Mouse (Mus musculus): ENCODE data around the gene Eef1akmt2. TPM values are rescaled to one million over a fixed set of nuclear protein-coding genes. Genes with fewer than 3 reads are reported as not detected.

Gene Eef1akmt2
- polyA plus RNA-seq, 1 experiment from 2014 or later: 24.1 TPM

- Histone ChIP-seq H3K9ac (peak overlapping the region; percentile 58), H3K4me2 (peak overlapping the region; percentile 51), H3K4me1 (replicated peaks) (peaks cover 97% of the 10 kb centered on the region), H3K27ac (peak overlapping the region; percentile 81), H3K9me3 (replicated peaks) (no peaks in the 10 kb centered on the region), H3K36me3 (no peaks in the 10 kb centered on the region), H3K4me3 (replicated peaks) (no peak overlapping the region), H3K27me3 (peaks cover 11% of the 10 kb centered on the region)
- 15% methylated on average over 20 of the region's 20 CpGs for WGBS (ENCODE audit: insufficient replicate concordance)
- DNase-seq (no peak), ATAC-seq (ENCODE audit: low read depth) (no peak)
Observed at GRCm38 (mm10) chr7:132808841-132809682, 43.4 kb downstream of the Eef1akmt2 start.

- Histone ChIP-seq H3K36me3 (no peaks in the 10 kb centered on the region), H3K4me2 (peak overlapping the region; percentile 51; the same call in 1 of the 2 replicates)
- WGBS (ENCODE audit: insufficient replicate concordance): 69% methylated on average over 7 of the region's 7 CpGs
Observed at GRCm38 (mm10) chr7:132808051-132808796, 44.2 kb downstream of the Eef1akmt2 start.

GRCm38 (mm10) chr7:132806926-132807857, 45.3 kb downstream of the Eef1akmt2 start:
- ATAC-seq (ENCODE audit: low read depth): no peak
- peak overlapping the region; percentile 81 for H3K27ac ChIP-seq
- DNase-seq: no peak

More at GRCm38 (mm10) chr7:132808051-132808796, 44.2 kb downstream of the Eef1akmt2 start:
- peak overlapping the region; percentile 58; the same call in 1 of the 2 replicates for H3K9ac ChIP-seq
- peaks cover 98% of the 10 kb centered on the region for H3K4me1 ChIP-seq (replicated peaks)
- ATAC-seq (ENCODE audit: low read depth) (no peak), DNase-seq (no peak)
- no peaks in the 10 kb centered on the region for H3K9me3 ChIP-seq (replicated peaks)
- H3K4me3 ChIP-seq (replicated peaks): no peak overlapping the region
- peaks cover 2% of the 10 kb centered on the region; the same call in 1 of the 2 replicates for H3K27me3 ChIP-seq
- H3K27ac ChIP-seq: peak overlapping the region; percentile 81

GRCm38 (mm10) chr7:132806286-132806685, 46.2 kb downstream of the Eef1akmt2 start:
- H3K4me1 ChIP-seq (replicated peaks): peaks cover 98% of the 10 kb centered on the region
- no peaks in the 10 kb centered on the region for H3K9me3 ChIP-seq (replicated peaks)
- ATAC-seq (ENCODE audit: low read depth) (no peak), DNase-seq (no peak)
- no peaks in the 10 kb centered on the region for H3K36me3 ChIP-seq
- H3K4me3 ChIP-seq (replicated peaks): no peak overlapping the region
- H3K27me3 ChIP-seq: no peaks in the 10 kb centered on the region
- 0 out of 2 replicates have a peak overlapping the region, but pooled peaks have one; percentile 49 for H3K9ac ChIP-seq
- H3K4me2 ChIP-seq: no peak overlapping the region
- WGBS (ENCODE audit: insufficient replicate concordance): 76% methylated on average over 5 of the region's 5 CpGs
- peak overlapping the region; percentile 81; the same call in 1 of the 2 replicates for H3K27ac ChIP-seq

More at GRCm38 (mm10) chr7:132806926-132807857, 45.3 kb downstream of the Eef1akmt2 start:
- WGBS (ENCODE audit: insufficient replicate concordance): 76% methylated on average over 13 of the region's 13 CpGs
- H3K4me2 ChIP-seq: no peak overlapping the region
- H3K4me3 ChIP-seq (replicated peaks): no peak overlapping the region
- H3K27me3 ChIP-seq: no peaks in the 10 kb centered on the region
- no peak overlapping the region for H3K9ac ChIP-seq
- no peaks in the 10 kb centered on the region for H3K9me3 ChIP-seq (replicated peaks)
- H3K4me1 ChIP-seq (replicated peaks): peaks cover 99% of the 10 kb centered on the region
- no peaks in the 10 kb centered on the region for H3K36me3 ChIP-seq

- peak overlapping the region; percentile 46 for H3K4me2 ChIP-seq
- peak overlapping the region; percentile 69 for H3K27ac ChIP-seq
- WGBS (ENCODE audit: insufficient replicate concordance): 21% methylated on average over 5 of the region's 5 CpGs
- H3K4me3 ChIP-seq (replicated peaks): no peak overlapping the region
- peaks cover 98% of the 10 kb centered on the region for H3K4me1 ChIP-seq (replicated peaks)
- peak overlapping the region; percentile 49 for H3K9ac ChIP-seq
- ATAC-seq (ENCODE audit: low read depth) (peak; percentile 81), DNase-seq (peak; percentile 44)
- H3K27me3 ChIP-seq: no peaks in the 10 kb centered on the region
- H3K36me3 ChIP-seq: no peaks in the 10 kb centered on the region
- H3K9me3 ChIP-seq (replicated peaks): no peaks in the 10 kb centered on the region
Observed at GRCm38 (mm10) chr7:132804951-132805350, 47.5 kb downstream of the Eef1akmt2 start.

GRCm38 (mm10) chr7:132804461-132804860, 48.0 kb downstream of the Eef1akmt2 start:
- H3K9ac ChIP-seq: peak overlapping the region; percentile 49
- WGBS (ENCODE audit: insufficient replicate concordance): 48% methylated on average over 7 of the region's 7 CpGs
- ATAC-seq (ENCODE audit: low read depth): no peak
- H3K9me3 ChIP-seq (replicated peaks): no peaks in the 10 kb centered on the region
- H3K27me3 ChIP-seq: no peaks in the 10 kb centered on the region
- no peak overlapping the region for H3K4me3 ChIP-seq (replicated peaks)
- H3K36me3 ChIP-seq: no peaks in the 10 kb centered on the region
- DNase-seq: no peak
- peak overlapping the region; percentile 46 for H3K4me2 ChIP-seq
- H3K27ac ChIP-seq: peak overlapping the region; percentile 69
- peaks cover 98% of the 10 kb centered on the region for H3K4me1 ChIP-seq (replicated peaks)

- Histone ChIP-seq H3K27me3 (no peaks in the 10 kb centered on the region), H3K9ac (peak overlapping the region; percentile 49), H3K4me1 (replicated peaks) (peaks cover 98% of the 10 kb centered on the region), H3K27ac (peak overlapping the region; percentile 69), H3K9me3 (replicated peaks) (no peaks in the 10 kb centered on the region), H3K36me3 (no peaks in the 10 kb centered on the region), H3K4me2 (peak overlapping the region; percentile 46; the same call in 1 of the 2 replicates), H3K4me3 (replicated peaks) (no peak overlapping the region)
- 43% methylated on average over 3 of the region's 3 CpGs for WGBS (ENCODE audit: insufficient replicate concordance)
- DNase-seq (no peak), ATAC-seq (ENCODE audit: low read depth) (peak; percentile 46)
Observed at GRCm38 (mm10) chr7:132803962-132804361, 48.5 kb downstream of the Eef1akmt2 start.

- Histone ChIP-seq H3K9me3 (replicated peaks) (no peaks in the 10 kb centered on the region), H3K4me1 (replicated peaks) (peaks cover 98% of the 10 kb centered on the region), H3K9ac (peak overlapping the region; percentile 19; the same call in 1 of the 2 replicates), H3K4me2 (no peak overlapping the region), H3K27ac (peak overlapping the region; percentile 69), H3K4me3 (replicated peaks) (no peak overlapping the region), H3K27me3 (no peaks in the 10 kb centered on the region), H3K36me3 (0 out of 2 replicates have a peak, but pooled peaks cover 3% of the 10 kb centered on the region)
- WGBS (ENCODE audit: insufficient replicate concordance): 63% methylated on average over 2 of the region's 2 CpGs
- ATAC-seq (ENCODE audit: low read depth) (no peak), DNase-seq (no peak)
Observed at GRCm38 (mm10) chr7:132803336-132803735, 49.1 kb downstream of the Eef1akmt2 start.

GRCm38 (mm10) chr7:132802691-132803090, 49.8 kb downstream of the Eef1akmt2 start:
- WGBS (ENCODE audit: insufficient replicate concordance): 83% methylated on average over 11 of the region's 11 CpGs
- no peak for ATAC-seq (ENCODE audit: low read depth)
- Histone ChIP-seq H3K4me1 (replicated peaks) (peaks cover 92% of the 10 kb centered on the region), H3K4me2 (no peak overlapping the region), H3K36me3 (0 out of 2 replicates have a peak, but pooled peaks cover 3% of the 10 kb centered on the region), H3K9ac (no peak overlapping the region), H3K27ac (peak overlapping the region; percentile 10; the same call in 1 of the 2 replicates), H3K27me3 (no peaks in the 10 kb centered on the region), H3K9me3 (replicated peaks) (no peaks in the 10 kb centered on the region), H3K4me3 (replicated peaks) (no peak overlapping the region)
- no peak for DNase-seq

- peaks cover 86% of the 10 kb centered on the region for H3K4me1 ChIP-seq (replicated peaks)
- DNase-seq (no peak), ATAC-seq (ENCODE audit: low read depth) (no peak)
- H3K9me3 ChIP-seq (replicated peaks): no peaks in the 10 kb centered on the region
- H3K27me3 ChIP-seq: no peaks in the 10 kb centered on the region
- 72% methylated on average over 2 of the region's 2 CpGs for WGBS (ENCODE audit: insufficient replicate concordance)
- no peak overlapping the region for H3K4me2 ChIP-seq
- no peak overlapping the region for H3K4me3 ChIP-seq (replicated peaks)
- H3K9ac ChIP-seq: no peak overlapping the region
- H3K36me3 ChIP-seq: 0 out of 2 replicates have a peak, but pooled peaks cover 3% of the 10 kb centered on the region
- H3K27ac ChIP-seq: peak overlapping the region; percentile 11; the same call in 1 of the 2 replicates
Observed at GRCm38 (mm10) chr7:132802066-132802465, 50.4 kb downstream of the Eef1akmt2 start.
